Mouse (Mus musculus): ENCODE data around the gene Cyb5r3.
"Not testable (repeated sequence)": the region's sequence is repeated elsewhere in the genome, so short reads cannot be mapped to it uniquely, and the experiment has no call there.

The Cyb5r3 gene

DNA sequence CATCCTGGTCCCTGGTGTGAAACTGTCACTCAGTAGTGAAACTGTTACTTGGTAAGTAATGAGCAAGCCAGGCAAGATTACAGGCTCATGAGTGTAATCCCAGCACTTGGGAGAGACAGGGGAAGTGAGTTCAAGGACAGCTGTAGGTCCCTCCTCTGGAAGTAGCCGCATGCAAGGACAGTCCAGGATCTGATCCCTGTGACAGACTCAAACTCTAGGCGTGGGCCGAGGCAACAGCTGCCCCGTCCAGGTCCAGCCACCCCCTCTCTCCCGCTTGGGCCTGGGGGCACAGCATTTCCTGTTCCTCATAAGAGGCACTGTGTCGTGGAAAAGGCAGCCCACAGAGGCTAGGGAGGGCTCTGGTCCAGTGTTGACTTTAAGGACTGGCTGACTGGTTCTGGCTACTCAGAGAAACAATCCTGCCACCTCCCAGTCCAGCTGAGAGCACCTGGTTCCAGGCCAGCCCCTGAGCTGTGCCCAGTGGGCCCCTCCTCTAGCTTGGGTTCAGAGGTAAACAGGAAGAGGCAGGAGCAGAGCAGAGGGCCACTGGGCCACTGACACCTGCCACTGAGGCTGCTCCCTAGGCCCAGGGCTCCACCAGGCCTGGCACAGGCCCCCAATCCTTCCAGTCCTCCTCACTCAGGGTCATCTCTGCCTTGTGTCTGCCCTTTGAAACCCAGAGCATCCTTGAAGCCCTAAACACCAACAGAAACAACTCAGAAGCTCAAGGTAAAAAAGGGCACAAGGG lies 16.5 kb downstream of the Cyb5r3 start:
- in situ Hi-C loops (cut with MboI; ENCODE audit: unreplicated experiment in 2 of 2) = no loop called here

DNA sequence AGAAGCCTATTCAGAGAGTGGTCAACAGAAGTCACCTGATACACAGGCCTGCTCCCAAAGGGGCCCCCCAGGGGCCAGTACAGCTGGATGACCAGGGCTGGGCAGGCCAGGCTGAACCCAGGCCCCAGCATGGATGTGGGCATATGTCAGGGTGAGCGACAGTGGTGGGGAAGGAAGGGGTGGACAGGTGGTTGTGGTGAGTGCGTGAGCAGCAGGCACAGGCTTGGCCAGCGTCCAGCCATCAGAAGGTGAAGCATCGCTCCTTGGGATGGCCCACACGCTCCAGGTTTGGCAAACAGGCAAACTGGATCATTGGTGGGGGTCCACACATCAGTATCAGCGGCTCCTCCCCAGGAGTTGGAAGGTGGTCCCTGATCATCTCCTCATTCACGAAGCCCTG lies 18.1 kb downstream of the Cyb5r3 start:
- in situ Hi-C loops (cut with MboI; ENCODE audit: unreplicated experiment in 2 of 2) = no loop called here

DNA sequence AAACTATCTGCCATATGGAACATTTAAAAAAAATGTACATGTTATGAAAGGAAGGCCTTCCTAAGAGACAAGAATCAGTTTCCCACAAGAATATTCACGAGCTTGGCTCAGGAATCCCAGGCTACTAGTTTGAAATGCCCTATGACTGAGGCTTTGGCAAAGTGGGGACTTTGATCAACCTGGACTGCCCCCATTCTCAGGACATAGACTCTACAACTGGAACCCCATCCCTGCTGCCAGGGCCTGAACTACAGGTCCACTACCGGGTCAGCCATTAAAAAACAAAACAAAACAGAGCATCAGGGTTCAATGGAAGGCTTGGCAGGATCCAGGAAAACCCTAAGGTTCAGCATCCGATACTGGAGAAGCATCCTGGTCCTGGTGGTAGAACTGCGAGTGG lies 21.7 kb downstream of the Cyb5r3 start:
- in situ Hi-C loops (cut with MboI; ENCODE audit: unreplicated experiment in 2 of 2) = no loop called here

DNA sequence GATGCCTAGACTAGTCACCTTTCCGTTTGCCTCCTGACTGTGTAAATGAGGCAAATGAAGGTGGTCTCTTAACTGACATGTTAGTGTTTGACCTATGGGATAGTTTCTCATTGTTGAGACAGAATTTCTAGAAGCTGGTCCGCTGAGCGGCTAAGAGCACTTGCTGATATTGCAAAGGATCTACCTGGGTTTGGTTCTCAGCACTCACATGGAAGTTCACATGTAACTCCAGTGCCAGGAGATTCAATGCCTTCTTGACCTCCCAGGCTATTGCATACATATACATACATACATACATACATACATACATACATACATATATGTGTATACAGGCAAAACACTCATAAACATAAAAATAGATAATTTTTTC lies 22.3 kb downstream of the Cyb5r3 start:
- in situ Hi-C loops (cut with MboI; ENCODE audit: unreplicated experiment in 2 of 2) = no loop called here

DNA sequence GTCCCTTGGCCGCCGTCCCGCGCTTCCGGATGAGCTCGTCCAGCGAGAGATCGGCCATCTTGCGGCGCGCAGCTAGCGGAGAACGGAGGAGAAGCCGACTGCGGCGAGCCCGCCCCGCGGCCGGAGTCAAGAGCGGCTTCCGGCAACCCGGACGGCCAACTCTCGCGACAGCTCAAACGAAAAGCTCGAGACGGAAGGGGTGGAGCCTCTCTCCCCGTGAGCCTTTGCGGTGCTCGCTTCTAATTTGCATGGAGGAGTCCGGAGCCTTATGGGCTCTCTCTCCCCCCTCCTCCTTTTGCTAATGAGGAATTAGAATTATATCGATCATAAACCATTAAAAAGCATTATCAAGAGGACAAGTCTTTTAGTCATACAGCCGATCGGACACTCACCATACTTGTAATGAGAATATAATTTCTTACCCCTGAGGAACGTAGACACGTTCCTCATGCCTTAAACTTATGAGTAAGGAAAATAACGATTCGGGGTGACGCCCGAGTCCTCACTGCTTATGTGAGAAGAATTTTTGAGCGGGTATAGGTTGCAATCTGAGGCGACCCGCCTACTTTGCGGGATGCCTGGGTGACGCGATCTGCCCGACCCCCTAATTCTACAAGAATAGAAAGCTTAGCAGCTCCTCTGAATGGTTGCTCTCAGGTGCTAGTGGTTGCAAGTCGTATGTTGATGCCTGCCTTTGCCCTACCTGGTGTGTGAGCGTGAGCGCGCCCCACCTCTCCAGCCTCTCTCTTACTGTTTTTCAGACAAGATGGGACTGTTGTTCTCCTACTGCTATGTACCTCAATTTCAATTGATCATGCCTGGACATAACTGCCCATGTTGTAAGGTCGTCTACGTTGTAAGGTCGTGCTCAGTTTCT lies 23.0 kb downstream of the Cyb5r3 start, which contains the start of gene Poldip3:
Poldip3 (minus strand) TSS at position 189 of the 877 bp plus-strand sequence.
- in situ Hi-C loops (cut with MboI; ENCODE audit: unreplicated experiment in 2 of 2) = no loop called here

DNA sequence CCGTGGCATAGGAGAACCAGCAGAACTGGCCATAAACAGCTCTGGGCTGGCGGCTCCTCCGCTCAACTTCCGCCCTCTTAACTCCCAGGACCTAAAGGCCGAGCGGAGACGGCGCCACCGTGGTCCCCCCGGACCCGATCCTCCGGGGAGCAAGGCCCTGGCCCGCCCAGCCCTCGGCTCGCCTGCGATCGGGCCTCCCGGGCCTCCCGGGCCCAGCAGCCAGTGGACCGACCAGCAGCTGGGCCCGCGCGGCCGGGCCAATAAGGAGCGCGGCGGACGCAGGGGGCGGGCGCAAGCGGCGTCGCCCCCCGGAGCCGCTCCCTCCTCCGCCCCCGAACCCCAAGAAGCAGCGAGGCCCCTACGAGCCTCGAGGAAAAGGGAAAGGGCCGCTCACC lies 23.6 kb downstream of the Cyb5r3 start:
- in situ Hi-C loops (cut with MboI; ENCODE audit: unreplicated experiment in 2 of 2) = no loop called here

DNA sequence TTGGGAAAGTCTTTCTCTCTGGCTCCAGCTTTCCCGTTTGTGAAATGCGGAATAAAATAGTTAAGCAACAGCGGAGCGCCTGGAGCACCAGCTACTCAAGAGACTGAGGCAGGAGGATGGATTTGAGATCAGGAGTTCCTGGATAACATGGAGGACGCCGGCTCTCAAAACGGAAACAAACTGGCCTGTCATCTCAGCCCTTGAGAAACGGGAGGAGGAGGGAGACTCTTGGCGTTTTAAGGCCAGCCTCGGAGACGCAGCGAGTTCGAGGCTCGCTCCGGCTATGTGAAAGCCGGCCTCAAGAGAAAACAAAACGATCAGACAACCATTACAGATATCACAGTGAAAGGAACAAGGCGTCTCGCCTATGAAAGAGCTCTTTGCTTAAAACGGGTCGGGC lies 24.0 kb downstream of the Cyb5r3 start:
- in situ Hi-C loops (cut with MboI; ENCODE audit: unreplicated experiment in 2 of 2) = no loop called here

DNA sequence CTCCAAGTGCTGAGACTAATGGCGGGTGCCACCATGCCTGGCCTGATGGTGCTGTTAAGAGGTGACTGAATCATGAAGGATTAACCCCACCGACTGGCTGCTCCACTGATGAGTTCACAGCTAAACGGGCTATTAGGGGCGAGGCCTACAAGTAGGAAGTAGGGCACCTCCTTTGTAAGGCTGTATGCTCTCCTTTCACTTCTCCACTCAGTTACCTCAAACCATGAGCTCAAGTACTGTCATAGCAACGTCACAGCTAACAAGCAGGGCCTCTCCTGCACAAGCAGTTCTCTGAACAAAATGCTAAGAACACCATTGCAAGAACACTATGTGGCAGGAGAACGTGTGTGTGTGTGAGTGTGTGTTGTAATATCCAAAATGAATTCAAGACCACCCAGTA lies 26.9 kb downstream of the Cyb5r3 start:
- in situ Hi-C loops (cut with MboI; ENCODE audit: unreplicated experiment in 2 of 2) = no loop called here

DNA sequence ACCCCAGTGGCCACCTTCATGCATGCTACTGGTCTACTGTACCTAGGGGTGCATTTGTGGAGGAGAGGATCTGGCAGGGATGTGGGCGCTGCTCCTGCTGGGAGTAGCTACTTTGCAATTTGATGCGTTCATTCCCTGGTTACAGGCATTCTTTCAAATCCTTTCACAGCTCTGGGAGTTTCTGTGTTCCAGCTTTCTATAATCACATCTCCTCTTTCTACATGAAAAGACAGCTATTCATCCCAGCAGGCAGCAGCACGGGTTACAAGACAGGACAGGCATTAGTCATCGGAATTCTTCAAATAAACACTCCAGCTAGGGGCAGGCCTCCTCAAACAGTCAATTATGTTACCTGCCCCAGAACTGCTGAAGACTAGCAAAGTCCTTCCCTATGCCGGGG lies 29.5 kb downstream of the Cyb5r3 start:
- in situ Hi-C loops (cut with MboI; ENCODE audit: unreplicated experiment in 2 of 2) = no loop called here

DNA sequence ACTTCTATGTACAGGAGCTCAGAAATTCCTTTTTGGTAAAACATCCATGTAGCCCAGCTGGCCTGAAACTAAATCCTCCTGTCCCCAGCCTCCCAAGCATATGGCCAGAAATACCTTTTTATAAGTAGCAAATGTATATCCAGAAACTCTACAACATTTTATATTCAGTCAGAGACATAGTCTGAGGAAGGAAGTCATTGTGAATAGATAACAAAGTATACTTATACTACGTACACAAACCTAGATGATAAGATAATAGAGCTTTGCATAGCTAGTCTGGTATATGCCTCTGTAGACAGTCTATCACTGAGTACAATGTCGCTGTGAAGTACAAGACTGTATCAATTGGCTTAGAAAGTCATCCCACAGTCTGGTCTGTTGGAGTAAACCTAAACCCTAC lies 36.7 kb downstream of the Cyb5r3 start:
- in situ Hi-C loops (cut with MboI; ENCODE audit: unreplicated experiment in 2 of 2) = no loop called here

DNA sequence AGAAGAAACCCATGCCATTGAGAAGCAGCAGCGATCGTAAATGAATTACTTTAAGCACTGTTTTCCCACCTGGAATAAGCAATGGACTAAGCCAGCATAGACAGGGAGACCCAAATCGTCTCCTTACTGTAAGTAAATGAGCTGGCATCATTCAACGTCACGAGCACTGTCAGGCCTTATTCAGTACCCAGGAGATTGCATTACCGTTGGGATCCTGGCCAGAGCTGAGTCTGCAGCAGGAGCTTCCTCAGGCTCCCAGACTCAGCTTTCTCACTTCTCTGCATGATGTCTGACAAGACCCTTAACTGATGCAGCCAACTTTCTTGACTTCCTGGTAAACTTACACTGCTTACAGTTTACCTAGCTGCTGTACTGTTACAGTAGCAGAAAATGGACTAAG lies 37.7 kb downstream of the Cyb5r3 start:
- in situ Hi-C loops (cut with MboI; ENCODE audit: unreplicated experiment in 2 of 2) = no loop called here

DNA sequence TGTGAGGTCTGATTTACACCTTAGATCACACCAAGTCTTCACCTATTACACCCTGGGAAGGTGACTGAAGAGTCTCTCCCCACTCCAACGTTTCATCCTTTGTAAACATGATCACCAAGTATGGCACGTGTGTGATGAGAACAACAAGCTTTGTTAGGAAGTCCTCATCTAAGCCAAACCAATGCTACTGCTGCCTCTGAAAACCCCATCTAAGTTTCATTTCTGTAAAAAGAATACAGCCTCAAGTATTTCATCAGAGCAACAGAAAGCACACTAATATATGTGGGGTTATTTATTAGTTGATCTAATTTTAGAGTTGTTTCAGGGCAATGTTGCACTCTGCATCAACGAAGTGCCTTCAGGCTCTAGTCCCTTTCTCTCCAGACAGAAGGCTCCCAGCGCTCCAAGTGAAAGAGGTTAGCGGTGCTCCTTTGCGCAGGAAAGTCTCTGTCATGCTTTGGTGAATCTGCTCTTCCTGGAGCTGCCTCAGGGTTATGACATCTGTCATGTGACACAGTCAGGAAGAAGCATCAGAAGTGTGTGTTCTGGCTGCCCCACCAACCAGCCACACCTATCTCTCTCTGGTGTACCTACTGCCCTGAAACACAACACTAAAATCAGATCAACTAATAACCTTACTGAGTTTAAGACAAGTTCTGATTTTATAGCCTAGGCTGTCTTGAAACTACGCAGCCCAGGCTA lies 42.7 kb downstream of the Cyb5r3 start:
- in situ Hi-C loops (cut with MboI; ENCODE audit: unreplicated experiment in 2 of 2) = no loop called here

DNA sequence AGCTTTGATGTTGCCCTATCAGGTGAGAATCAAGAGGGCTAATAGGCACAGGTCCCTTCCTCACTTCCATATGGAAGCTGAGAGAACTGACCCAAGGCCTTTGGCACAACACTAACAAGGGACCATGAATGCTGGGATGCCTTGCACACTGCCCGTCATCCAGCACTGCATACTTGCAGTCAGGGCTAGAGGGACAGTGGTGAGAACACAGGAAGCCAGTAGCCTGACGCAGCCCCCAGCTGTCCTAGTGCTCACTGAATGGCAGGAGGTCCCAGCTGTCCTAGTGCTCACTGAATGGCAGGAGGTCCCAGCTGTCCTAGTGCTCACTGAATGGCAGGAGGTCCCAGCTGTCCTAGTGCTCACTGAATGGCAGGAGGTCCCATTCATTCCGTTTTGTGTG lies 45.4 kb downstream of the Cyb5r3 start:
- in situ Hi-C loops (cut with MboI; ENCODE audit: unreplicated experiment in 2 of 2) = not testable (repeated sequence)

DNA sequence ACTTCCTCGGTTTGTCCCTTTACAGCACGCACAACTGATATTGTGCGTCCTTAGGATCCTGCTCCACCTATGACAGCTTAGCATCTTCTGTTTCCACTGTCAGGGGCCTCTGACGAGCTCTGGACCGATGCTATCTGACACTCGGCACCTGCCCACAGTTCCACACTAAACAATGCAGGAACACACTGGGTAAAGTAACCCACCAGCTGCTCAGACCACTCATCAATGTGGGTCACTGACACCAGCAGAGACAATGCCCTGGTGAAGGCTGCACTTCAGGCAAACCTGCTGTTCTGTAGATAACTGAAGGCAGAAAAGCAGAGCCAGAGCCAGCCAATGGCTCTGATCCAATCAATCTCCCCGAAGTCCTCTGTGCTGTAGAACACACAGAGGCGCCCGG lies 45.8 kb downstream of the Cyb5r3 start:
- in situ Hi-C loops (cut with MboI; ENCODE audit: unreplicated experiment in 2 of 2) = no loop called here

DNA sequence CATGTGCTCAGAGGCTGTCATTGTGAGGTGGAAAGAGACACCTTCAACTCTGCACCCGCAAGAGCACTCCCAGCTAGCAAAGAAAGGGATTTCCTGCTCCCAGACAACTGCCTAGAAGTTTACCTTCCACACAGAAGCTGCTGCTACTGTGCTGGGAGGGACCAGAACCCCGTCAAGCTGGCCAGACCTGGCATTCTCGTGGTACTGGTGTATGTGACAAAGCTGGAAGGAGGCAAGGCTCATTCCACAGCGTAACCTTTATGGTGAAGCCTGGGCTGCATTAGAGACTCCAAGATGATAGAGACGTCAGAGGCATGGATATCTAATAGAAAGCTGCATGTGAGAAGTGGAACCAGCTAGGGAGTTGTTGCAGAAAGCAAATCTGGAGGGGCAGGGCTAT lies 47.8 kb downstream of the Cyb5r3 start:
- in situ Hi-C loops (cut with MboI; ENCODE audit: unreplicated experiment in 2 of 2) = loop anchor here in 1 of 2 experiments (5.0 kb wide), 1 partner anchor 48 kb away; the partner anchor contains the start of gene Cyb5r3

DNA sequence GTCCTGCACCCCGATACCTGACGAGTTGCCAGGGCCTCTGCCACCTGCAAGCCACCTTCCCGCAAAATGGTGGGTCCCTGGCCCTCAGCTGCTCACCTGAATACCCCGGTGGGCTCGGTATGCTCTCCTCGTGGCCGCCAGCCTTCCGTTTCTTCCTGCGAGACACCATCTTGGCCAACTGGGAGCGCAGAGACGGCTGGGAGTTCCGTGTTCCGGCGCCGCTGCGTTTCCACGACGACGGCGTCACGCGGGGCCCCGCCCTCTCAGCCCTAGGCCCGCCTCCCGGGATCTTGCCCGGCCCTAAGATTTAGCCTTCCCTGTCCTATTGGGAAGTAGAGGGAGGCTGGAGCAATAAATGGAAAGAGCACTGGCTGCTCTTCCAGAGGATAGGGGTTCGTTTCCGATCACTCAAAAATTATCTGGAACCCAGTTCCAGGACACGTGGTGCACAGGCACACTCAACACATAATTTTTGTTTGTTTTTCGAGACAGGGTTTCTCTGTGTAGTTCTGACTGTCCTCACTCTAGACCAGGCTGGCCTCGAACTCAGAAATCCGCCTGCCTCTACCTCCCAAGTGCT lies 49.7 kb downstream of the Cyb5r3 start, which contains the start of gene Rrp7a:
Rrp7a (minus strand) TSS at position 236 of the 580 bp plus-strand sequence.
- in situ Hi-C loops (cut with MboI; ENCODE audit: unreplicated experiment in 2 of 2) = loop anchor here in 1 of 2 experiments (5.0 kb wide), 1 partner anchor 50 kb away; the partner anchor contains the start of gene Cyb5r3

DNA sequence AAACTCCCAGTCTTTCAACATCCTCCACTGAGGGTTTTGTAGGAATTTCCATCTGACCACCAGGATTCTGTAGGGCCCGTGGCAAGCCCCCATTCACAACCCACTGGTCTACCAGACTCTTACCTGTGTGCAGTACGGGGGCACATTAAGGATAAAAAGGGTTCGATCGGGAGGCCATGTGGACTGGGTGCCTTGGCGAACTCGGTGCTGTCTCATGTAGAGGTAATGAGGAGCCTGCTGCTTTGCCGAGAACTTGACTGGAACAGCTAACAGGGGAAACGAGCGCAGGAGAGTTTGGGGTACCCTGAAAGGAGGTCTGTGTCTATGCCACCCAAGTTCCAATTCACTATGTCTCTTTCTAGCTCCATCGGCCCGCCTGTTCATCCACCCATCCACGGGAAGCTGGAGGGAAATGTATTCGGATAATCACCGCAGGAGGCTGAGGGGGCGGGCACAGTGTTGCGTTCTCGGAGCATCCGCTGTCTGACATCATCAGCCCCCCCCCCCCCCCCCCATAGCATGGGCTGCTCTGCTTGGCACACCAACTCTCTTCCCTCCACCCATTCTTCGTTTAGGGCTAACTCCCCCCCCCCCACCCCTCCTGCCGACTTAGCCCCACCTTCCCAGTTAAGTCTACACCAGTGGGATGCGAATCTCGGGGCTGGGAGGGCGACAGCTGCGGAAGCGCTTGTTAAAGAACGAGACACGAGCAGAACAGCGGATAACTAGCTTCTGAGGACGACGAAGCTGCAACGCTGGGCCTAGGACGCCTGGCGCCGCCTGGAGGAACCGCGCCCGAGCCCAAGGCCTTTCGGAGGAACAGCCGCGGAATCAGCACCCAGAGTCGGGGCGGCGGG lies 50.5 kb downstream of the Cyb5r3 start:
- in situ Hi-C loops (cut with MboI; ENCODE audit: unreplicated experiment in 2 of 2) = loop anchor here in 1 of 2 experiments (5.0 kb wide), 1 partner anchor 50 kb away; the partner anchor contains the start of gene Cyb5r3

DNA sequence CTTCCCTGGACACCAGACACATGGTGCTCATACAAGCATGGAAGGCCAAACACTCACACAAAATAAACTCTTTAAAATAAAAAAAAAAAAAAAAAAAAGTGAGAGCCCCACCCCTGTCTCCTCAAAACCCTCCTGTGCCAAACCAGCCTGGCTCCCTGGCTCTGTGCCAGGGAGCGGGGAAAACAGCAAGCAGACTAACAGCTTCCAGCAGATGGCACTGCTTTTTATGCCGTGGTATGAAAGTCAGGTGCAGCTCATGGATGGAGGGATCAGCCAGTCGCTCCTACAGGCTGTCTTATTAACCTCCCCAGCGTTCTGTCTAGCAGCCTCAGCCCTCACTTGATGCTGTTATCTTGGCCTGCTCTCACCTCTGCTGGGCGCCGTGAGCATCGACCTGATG lies 54.0 kb downstream of the Cyb5r3 start:
- in situ Hi-C loops (cut with MboI; ENCODE audit: unreplicated experiment in 2 of 2) = loop anchor here in 1 of 2 experiments (5.0 to 10.0 kb wide), 2 partner anchors 84 to 314 kb away; no protein-coding TSS in a partner anchor

DNA sequence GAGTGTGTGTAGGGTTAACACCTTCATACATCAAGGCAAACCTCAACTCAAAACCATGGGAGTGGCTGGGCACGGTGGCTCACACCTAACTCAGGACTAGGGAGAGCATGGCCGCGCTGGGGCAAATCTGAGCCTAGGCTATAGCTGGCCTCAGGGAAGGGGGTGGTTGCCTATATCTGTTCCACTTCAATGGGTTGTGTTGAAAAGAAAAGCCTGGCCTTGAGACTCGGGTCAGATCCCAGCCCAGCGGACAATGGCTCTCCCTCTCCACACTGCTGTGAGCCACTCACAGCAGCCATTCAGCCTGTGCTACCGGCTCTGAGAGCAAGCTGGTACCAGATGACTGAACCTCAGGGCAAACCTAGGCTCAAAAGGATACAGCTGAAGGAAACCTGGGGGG lies 57.3 kb downstream of the Cyb5r3 start:
- in situ Hi-C loops (cut with MboI; ENCODE audit: unreplicated experiment in 2 of 2) = loop anchor here in 1 of 2 experiments (5.0 to 10.0 kb wide), 2 partner anchors 87 to 310 kb away; no protein-coding TSS in a partner anchor

Measured in v-Abl transformed pro-B cells (cell line).